23 mouse cellular contexts compared by ENCODE assay signal in genomic region chr6:143860036-143860435, GRCm38 (mm10).
DNase-seq lines count a peak whose midpoint lies in the region; ATAC-seq and TF ChIP-seq lines count a peak whose summit lies in the region.
"Had no signal": no experiment of that assay in that cellular context is flagged by ENCODE, and none has a peak within 500 bp of the region (broad histone marks: within the 10 kb centered on the region; RNA-seq: fewer than 3 reads in every experiment).

No protein-coding gene starts in this region.

- H3K4me1 ChIP-seq in heart, adult 2 months (ENCODE audit: control insufficient read depth, insufficient read depth, low read length): no peaks in the 10 kb centered on the region; the same call in 1 of the 2 replicates
- no peaks in the 10 kb centered on the region; the same call in 1 of the 2 replicates for H3K4me1 ChIP-seq in midbrain, embryonic 16.5 days (ENCODE audit: control insufficient read depth, insufficient read depth, low read length)
- H3K4me1 ChIP-seq in midbrain, embryonic 10.5 days: peaks cover 33% of the 10 kb centered on the region

- 88% methylated on average over 7 of the region's 7 CpGs for WGBS in heart, adult 2 months
- 63% methylated on average over 7 of the region's 7 CpGs for WGBS in midbrain, embryonic 16.5 days
- 90% methylated on average over 7 of the region's 7 CpGs for WGBS in midbrain, embryonic 10.5 days

- TF ChIP-seq CTCF in heart, adult 2 months (IDR thresholded peaks at IDR 0.05): no peak

- no peak overlapping the region for H3K9ac ChIP-seq in heart, adult 2 months (ENCODE audit: low read depth, low read length)
- no peak overlapping the region for H3K9ac ChIP-seq in midbrain, embryonic 16.5 days (ENCODE audit: low read depth, low read length)
- H3K9ac ChIP-seq: embryonic facial prominence, embryonic 15.5 days; forebrain, embryonic 12.5 days; forebrain, embryonic 15.5 days; hindbrain, embryonic 12.5 days had no signal

- H3K27ac ChIP-seq in heart, adult 2 months: no peak overlapping the region
- H3K27ac ChIP-seq in midbrain, embryonic 16.5 days (ENCODE audit: low read length): no peak overlapping the region
- H3K27ac ChIP-seq in midbrain, embryonic 10.5 days (replicated peaks): no peak overlapping the region
- H3K27ac ChIP-seq: embryonic facial prominence, embryonic 15.5 days; forebrain, embryonic 12.5 days; forebrain, embryonic 15.5 days; hindbrain, embryonic 12.5 days had no signal

- peak; percentile 31 for DNase-seq in heart, adult 11 months
- no peak for DNase-seq in heart, adult 2 months
- no peak for DNase-seq in midbrain, embryonic 10.5 days (ENCODE audit: low spot score)
- DNase-seq in retina, embryonic 14.5 days (ENCODE audit: low spot score): peak; percentile 59
- no peak for DNase-seq in thymus, postnatal 36 days
- DNase-seq in testis, postnatal 14 days (ENCODE audit: low spot score): no peak
- DNase-seq: adrenal gland, postnatal 10 days; adrenal gland, postnatal 36 days; B cell, adult 2 months; cerebellum, adult 11 months; cerebellum, adult 2 months; cerebellum, adult 9-11 months; cerebellum, postnatal 25 days; gastrocnemius, postnatal 25 days had no signal

- H3K36me3 ChIP-seq in heart, adult 2 months (ENCODE audit: control insufficient read depth, insufficient read depth, low read length): no peaks in the 10 kb centered on the region
- H3K36me3 ChIP-seq in midbrain, embryonic 16.5 days (ENCODE audit: control insufficient read depth, insufficient read depth, low read length): no peaks in the 10 kb centered on the region
- no peaks in the 10 kb centered on the region for H3K36me3 ChIP-seq in midbrain, embryonic 10.5 days
- H3K36me3 ChIP-seq: embryonic facial prominence, embryonic 15.5 days; G1E; hindbrain, embryonic 12.5 days had no signal

- intact Hi-C loops in heart, adult 2 months (cut with DNase I): no loop called here

- no peaks in the 10 kb centered on the region for H3K79me2 ChIP-seq in heart, adult 2 months (replicated peaks; ENCODE audit: control insufficient read depth, insufficient read depth, low read length)

- no peaks in the 10 kb centered on the region for H3K27me3 ChIP-seq in heart, adult 2 months (ENCODE audit: control insufficient read depth, insufficient read depth, low read length)
- H3K27me3 ChIP-seq in midbrain, embryonic 16.5 days (ENCODE audit: control insufficient read depth, insufficient read depth, low read depth, low read length): no peaks in the 10 kb centered on the region
- H3K27me3 ChIP-seq in midbrain, embryonic 10.5 days (ENCODE audit: low read depth, poor library complexity, severe bottlenecking): no peaks in the 10 kb centered on the region
- H3K27me3 ChIP-seq: CH12.LX; forebrain, embryonic 12.5 days; forebrain, embryonic 15.5 days; hindbrain, embryonic 12.5 days; Patski had no signal

- ATAC-seq in midbrain, embryonic 16.5 days: no peak
- ATAC-seq: forebrain, embryonic 15.5 days; Patski had no signal

- no peak for TF ChIP-seq POLR2A in heart, adult 2 months (IDR thresholded peaks at IDR 0.05; ENCODE audit: insufficient read depth, low read depth, low read length)

- H3K9me3 ChIP-seq in midbrain, embryonic 16.5 days (replicated peaks; ENCODE audit: control insufficient read depth, low read length, poor library complexity, severe bottlenecking): no peaks in the 10 kb centered on the region
- H3K9me3 ChIP-seq in midbrain, embryonic 10.5 days (replicated peaks): no peaks in the 10 kb centered on the region
- H3K9me3 ChIP-seq: embryonic facial prominence, embryonic 15.5 days; forebrain, embryonic 12.5 days; forebrain, embryonic 15.5 days; hindbrain, embryonic 12.5 days had no signal

- TF ChIP-seq EP300 in heart, adult 2 months (IDR thresholded peaks at IDR 0.05; ENCODE audit: insufficient read depth, low read depth, low read length): no peak

- H3K4me2 ChIP-seq in midbrain, embryonic 16.5 days (ENCODE audit: low read length): peak overlapping the region; percentile 10; the same call in 1 of the 2 replicates
- H3K4me2 ChIP-seq: embryonic facial prominence, embryonic 15.5 days; forebrain, embryonic 12.5 days; forebrain, embryonic 15.5 days; heart, embryonic 11.5 days; hindbrain, embryonic 12.5 days had no signal

- H3K4me3 ChIP-seq in heart, adult 2 months: no peak overlapping the region
- H3K4me3 ChIP-seq in midbrain, embryonic 16.5 days (ENCODE audit: low read depth, low read length): no peak overlapping the region
- H3K4me3 ChIP-seq in midbrain, embryonic 10.5 days: no peak overlapping the region
- H3K4me3 ChIP-seq: embryonic facial prominence, embryonic 15.5 days; forebrain, embryonic 12.5 days; forebrain, embryonic 15.5 days; hindbrain, embryonic 12.5 days had no signal

Comparison
In these comparisons a context has a peak if more than half of its experiments do, and no peak if none do; other contexts are left out.
1. DNase-seq: peak in heart, adult 11 months (single experiment) and retina, embryonic 14.5 days (single experiment); none in heart, adult 2 months (0 of 2), midbrain, embryonic 10.5 days (single experiment), thymus, postnatal 36 days (0 of 2) and testis, postnatal 14 days (single experiment).